In genomic region chr3:89394894-89395256, GRCm38 (mm10) we compare ENCODE assay signal across 8 mouse cellular contexts. TPM values are rescaled to one million over a fixed set of nuclear protein-coding genes. Genes with fewer than 3 reads are reported as not detected.
A peak's percentile ranks its signal among the peaks of the same experiment; 100 is the strongest.
DNase-seq lines count a peak whose midpoint lies in the region; ATAC-seq and TF ChIP-seq lines count a peak whose summit lies in the region.

No protein-coding gene starts in this region.

- peaks cover 63% of the 10 kb centered on the region for H3K27me3 ChIP-seq in erythroblast, embryonic 14.5 days (ENCODE audit: control insufficient read depth)
- no peaks in the 10 kb centered on the region for H3K27me3 ChIP-seq in heart, postnatal 0 days (ENCODE audit: control insufficient read depth, insufficient read depth, low read length)

- WGBS in heart, postnatal 0 days, result 1% methylated on average over 12 of the region's 12 CpGs

- ATAC-seq in heart, postnatal 0 days (ENCODE audit: insufficient read depth, low read depth), result peak; percentile 22

- DNase-seq in layer of hippocampus, adult 2 months (ENCODE audit: low spot score in 2 of 2), result peak; percentile 40 to 55
- DNase-seq in layer of hippocampus, adult 8-10 months (ENCODE audit: low spot score in 2 of 2), result no peak
- peak; percentile 94 for DNase-seq in brain, adult 2 months (ENCODE audit: low read depth, low spot score)
- peak; percentile 92 for DNase-seq in heart, postnatal 0 days (ENCODE audit: low spot score)
- peak; percentile 54 to 61 for DNase-seq in left cerebral cortex, postnatal 25 days (ENCODE audit: low spot score in 2 of 2)
- peak; percentile 90 for DNase-seq in mesoderm, embryonic 11.5 days (ENCODE audit: low read depth, low spot score)
- DNase-seq in spleen, postnatal 4 days (ENCODE audit: low spot score in 2 of 2), result peak; percentile 75 to 81

- TF ChIP-seq EP300 in heart, postnatal 0 days (IDR thresholded peaks at IDR 0.05; ENCODE audit: low read depth), result no peak

- H3K9me3 ChIP-seq in erythroblast, embryonic 14.5 days (ENCODE audit: control insufficient read depth, low read length), result peaks cover 2% of the 10 kb centered on the region; the same call in 1 of the 2 replicates
- H3K9me3 ChIP-seq in heart, postnatal 0 days (replicated peaks; ENCODE audit: control insufficient read depth, low read length), result no peaks in the 10 kb centered on the region

- H3K4me1 ChIP-seq in erythroblast, embryonic 14.5 days (ENCODE audit: control insufficient read depth), result peaks cover 58% of the 10 kb centered on the region
- peaks cover 34% of the 10 kb centered on the region for H3K4me1 ChIP-seq in heart, postnatal 0 days (ENCODE audit: control insufficient read depth, insufficient read depth)

- no peak for TF ChIP-seq CTCF in layer of hippocampus, adult 2 months (conservative IDR thresholded peaks at IDR 0.05)
- TF ChIP-seq CTCF in heart, postnatal 0 days (IDR thresholded peaks at IDR 0.05; ENCODE audit: low read depth), result no peak

- peak overlapping the region; percentile 67 for H3K9ac ChIP-seq in heart, postnatal 0 days (replicated peaks; ENCODE audit: low read depth, low read length)

- peak overlapping the region; percentile 94 for H3K27ac ChIP-seq in layer of hippocampus, adult 2 months
- peak overlapping the region; percentile 95 for H3K27ac ChIP-seq in heart, postnatal 0 days (ENCODE audit: low read depth)

- H3K4me3 ChIP-seq in layer of hippocampus, adult 2 months, result peak overlapping the region; percentile 70
- H3K4me3 ChIP-seq in erythroblast, embryonic 14.5 days (replicated peaks), result peak overlapping the region; percentile 68
- peak overlapping the region; percentile 78 for H3K4me3 ChIP-seq in heart, postnatal 0 days (ENCODE audit: low read depth, low read length)

- H3K4me2 ChIP-seq in heart, postnatal 0 days (ENCODE audit: low read depth, low read length), result peak overlapping the region; percentile 100

- intact Hi-C loops in left cerebral cortex, postnatal 25 days (cut with DNase I), result no loop called here

- H3K36me3 ChIP-seq in erythroblast, embryonic 14.5 days (ENCODE audit: control insufficient read depth), result peaks cover 1% of the 10 kb centered on the region; the same call in 1 of the 2 replicates
- no peaks in the 10 kb centered on the region for H3K36me3 ChIP-seq in heart, postnatal 0 days (replicated peaks; ENCODE audit: control insufficient read depth, insufficient read depth, low read length)

RNA-seq across cellular contexts. Expression of gene Zbtb7b, which starts 0.3 kb away (rescaled TPM):
- 10 to 100 TPM; 11.3 to 13.4 TPM for total RNA-seq in layer of hippocampus, adult 2 months (2021)
- total RNA-seq in layer of hippocampus, adult 8-10 months (2022), result 10 to 100 TPM; 12.6 to 18.7 (median 15.9) TPM
- polyA plus RNA-seq in erythroblast, embryonic 14.5 days (2012), result 0.38 and 0.46 TPM in 2 replicates
- 13.8 and 18.4 TPM in 2 replicates for total RNA-seq in heart, postnatal 0 days (2014; rRNA removed; ENCODE audit: low replicate concordance)
- 2.4 and 2.6 TPM in 2 replicates for polyA plus RNA-seq in heart, postnatal 0 days (2015; fragmentation: Nextera tagmentation; extraction: Ambion mirVana)
- 10 to 100 TPM; 11.9 to 14.8 TPM for total RNA-seq in left cerebral cortex, postnatal 25 days (2021)

RNA-seq across cellular contexts. Expression of gene Lenep, which starts 7.7 kb away (rescaled TPM):
- 1 to 10 TPM; 5.8 to 7.1 TPM for total RNA-seq in layer of hippocampus, adult 2 months (2021)
- total RNA-seq in layer of hippocampus, adult 8-10 months (2022), result 1 to 10 TPM; 1.9 to 7.1 (median 4.3) TPM
- 0.04 TPM in 1 of 2 replicates, not detected in the other for polyA plus RNA-seq in erythroblast, embryonic 14.5 days (2012)
- not detected in 2 replicates for total RNA-seq in heart, postnatal 0 days (2014; rRNA removed; ENCODE audit: low replicate concordance)
- polyA plus RNA-seq in heart, postnatal 0 days (2015; fragmentation: Nextera tagmentation; extraction: Ambion mirVana), result not detected in 2 replicates
- total RNA-seq in left cerebral cortex, postnatal 25 days (2021), result 1 to 10 TPM in 1 of 2 experiments, not detected in 1; 3.0 TPM

RNA-seq across cellular contexts. Expression of gene Flad1, which starts 16.8 kb away (rescaled TPM):
- 10 to 100 TPM; 37.2 to 39.8 TPM for total RNA-seq in layer of hippocampus, adult 2 months (2021)
- 10 to 100 TPM; 35.8 to 37.8 (median 37.1) TPM for total RNA-seq in layer of hippocampus, adult 8-10 months (2022)
- 1.3 and 1.6 TPM in 2 replicates for polyA plus RNA-seq in erythroblast, embryonic 14.5 days (2012)
- total RNA-seq in heart, postnatal 0 days (2014; rRNA removed; ENCODE audit: low replicate concordance), result 50.9 and 79.3 TPM in 2 replicates
- 46.6 and 50.8 TPM in 2 replicates for polyA plus RNA-seq in heart, postnatal 0 days (2015; fragmentation: Nextera tagmentation; extraction: Ambion mirVana)
- total RNA-seq in left cerebral cortex, postnatal 25 days (2021), result 10 to 100 TPM; 32.6 to 32.9 TPM

RNA-seq across cellular contexts. Expression of gene Cks1b, which starts 23.3 kb away (rescaled TPM):
- total RNA-seq in layer of hippocampus, adult 2 months (2021), result 1 to 10 TPM; 1.4 to 2.7 TPM
- total RNA-seq in layer of hippocampus, adult 8-10 months (2022), result 1 to 10 TPM; 1.6 to 4.7 (median 2.5) TPM
- polyA plus RNA-seq in erythroblast, embryonic 14.5 days (2012), result 6.9 and 7.4 TPM in 2 replicates
- 83.7 and 100 TPM in 2 replicates for total RNA-seq in heart, postnatal 0 days (2014; rRNA removed; ENCODE audit: low replicate concordance)
- 127 and 129 TPM in 2 replicates for polyA plus RNA-seq in heart, postnatal 0 days (2015; fragmentation: Nextera tagmentation; extraction: Ambion mirVana)
- 1 to 10 TPM; 1.9 to 3.1 TPM for total RNA-seq in left cerebral cortex, postnatal 25 days (2021)

RNA-seq across cellular contexts. Expression of gene Shc1, which starts 23.4 kb away (rescaled TPM):
- total RNA-seq in layer of hippocampus, adult 2 months (2021), result 10 to 100 TPM; 12.2 to 14.3 TPM
- total RNA-seq in layer of hippocampus, adult 8-10 months (2022), result 10 to 100 TPM; 16.4 to 22.3 (median 19.9) TPM
- 11.4 and 12.7 TPM in 2 replicates for polyA plus RNA-seq in erythroblast, embryonic 14.5 days (2012)
- total RNA-seq in heart, postnatal 0 days (2014; rRNA removed; ENCODE audit: low replicate concordance), result 82.1 and 125 TPM in 2 replicates
- 35.0 and 35.8 TPM in 2 replicates for polyA plus RNA-seq in heart, postnatal 0 days (2015; fragmentation: Nextera tagmentation; extraction: Ambion mirVana)
- 10 to 100 TPM; 10.7 to 14.6 TPM for total RNA-seq in left cerebral cortex, postnatal 25 days (2021)

Comparison
In these comparisons a context has a peak if more than half of its experiments do, and no peak if none do; other contexts are left out.
1. DNase-seq: peak in layer of hippocampus, adult 2 months (2 of 2), brain, adult 2 months (single experiment), heart, postnatal 0 days (single experiment), left cerebral cortex, postnatal 25 days (2 of 2), mesoderm, embryonic 11.5 days (single experiment) and spleen, postnatal 4 days (2 of 2); none in layer of hippocampus, adult 8-10 months (0 of 2).
2. Peak in every context shown above with its lines, with median percentiles within 50 percentile points of each other: H3K4me3 ChIP-seq.